Mouse (Mus musculus) adrenal gland, postnatal 10 days (tissue): Measurements from ENCODE around the gene Ppp1r32. TPM values are rescaled to one million over a fixed set of nuclear protein-coding genes. Genes with fewer than 3 reads are reported as not detected.

Source experiments
- DNase-seq: peaks from one replicate; pipeline ENCODE4 v3.0.0; 2021; ENCODE audit warnings: mixed read lengths
- total RNA-seq, 2 experiments: library from RNA; stranded (reverse); gene quantifications; 2 replicates each; pipeline ENCODE4 v1.2.3; 2021

The Ppp1r32 gene
- total RNA-seq, 2 experiments from 2014 or later, result 0.63 to 0.94 TPM

- no peak for DNase-seq
Observed at GRCm38 (mm10) chr19:10424751-10425150, 58.0 kb downstream of the Ppp1r32 start.

Other genes with a start within 250 kb of the Ppp1r32 start
- 1 to 10 TPM; 4.9 to 6.4 TPM for gene Myrf, start 242.2 kb downstream of the Ppp1r32 start, total RNA-seq
- 1 to 10 TPM; 6.3 to 8.4 TPM for gene Dagla, start 178.1 kb downstream of the Ppp1r32 start, total RNA-seq
- gene Syt7, start 93.8 kb downstream of the Ppp1r32 start, total RNA-seq, result 10 to 100 TPM; 25.8 to 26.3 TPM
- 1 to 10 TPM; 3.4 to 4.7 TPM for gene Lrrc10b, start 25.5 kb downstream of the Ppp1r32 start, total RNA-seq
- gene Cpsf7, start 42.3 kb upstream of the Ppp1r32 start, total RNA-seq, result 10 to 100 TPM; 50.0 to 69.4 TPM
- 10 to 100 TPM; 52.5 to 60.1 TPM for gene Sdhaf2, start 43.2 kb upstream of the Ppp1r32 start, total RNA-seq
- 10 to 100 TPM; 11.5 to 16.7 TPM for gene Tmem216, start 73.3 kb upstream of the Ppp1r32 start, total RNA-seq
- gene Cyb561a3, start 94.2 kb upstream of the Ppp1r32 start, total RNA-seq, result 10 to 100 TPM; 17.9 to 21.6 TPM
- gene Tmem138, start 94.4 kb upstream of the Ppp1r32 start, total RNA-seq, result 1 to 10 TPM; 8.6 to 8.7 TPM
- gene Ddb1, start 122.4 kb upstream of the Ppp1r32 start, total RNA-seq, result 100 to 1,000 TPM; 252 to 259 TPM
- 10 to 100 TPM; 32.0 to 64.7 TPM for gene Tkfc, start 122.7 kb upstream of the Ppp1r32 start, total RNA-seq
- 1 to 10 TPM; 1.9 to 3.2 TPM for gene Vwce, start 151.3 kb upstream of the Ppp1r32 start, total RNA-seq
- gene Pga5, start 195.1 kb upstream of the Ppp1r32 start, total RNA-seq, result not detected
- 10 to 100 TPM; 18.9 to 21.5 TPM for gene Vps37c, start 205.8 kb upstream of the Ppp1r32 start, total RNA-seq